Mouse (Mus musculus): ENCODE measurements around the gene Atp6v1g3. TPM values are rescaled to one million over a fixed set of nuclear protein-coding genes. Genes with fewer than 3 reads are reported as not detected.

The Atp6v1g3 gene
- polyA plus RNA-seq, 1 experiment from 2014 or later, result not detected

GRCm38 (mm10) chr1:138282413-138283141 lies 9.0 kb downstream of the Atp6v1g3 start:
- no peaks in the 10 kb centered on the region for H3K36me3 ChIP-seq (replicated peaks; ENCODE audit: insufficient read depth, low read length)
- H3K9me3 ChIP-seq (ENCODE audit: low read length), result no peaks in the 10 kb centered on the region
- 75% methylated on average over 3 of the region's 3 CpGs for WGBS (ENCODE audit: insufficient replicate concordance)
- no peak for ATAC-seq
- DNase-seq, result no peak
- H3K27ac ChIP-seq (ENCODE audit: low read depth), result no peak overlapping the region
- H3K4me2 ChIP-seq (ENCODE audit: low read depth, low read length), result no peak overlapping the region
- no peak overlapping the region for H3K9ac ChIP-seq (replicated peaks)
- no peaks in the 10 kb centered on the region for H3K4me1 ChIP-seq (ENCODE audit: insufficient read depth)
- H3K4me3 ChIP-seq (ENCODE audit: low read depth, low read length), result no peak overlapping the region
- TF ChIP-seq EP300 (IDR thresholded peaks at IDR 0.05; ENCODE audit: low read depth) (no peak), CTCF (IDR thresholded peaks at IDR 0.05; ENCODE audit: low read depth) (no peak)
- H3K27me3 ChIP-seq (ENCODE audit: insufficient read depth, low read length), result no peaks in the 10 kb centered on the region

GRCm38 (mm10) chr1:138287665-138288064 lies 14.1 kb downstream of the Atp6v1g3 start:
- WGBS (ENCODE audit: insufficient replicate concordance), result 80% methylated on average over 4 of the region's 4 CpGs
- H3K27me3 ChIP-seq (ENCODE audit: insufficient read depth, low read length), result no peaks in the 10 kb centered on the region
- TF ChIP-seq CTCF (IDR thresholded peaks at IDR 0.05; ENCODE audit: low read depth), result no peak
- no peak for TF ChIP-seq EP300 (IDR thresholded peaks at IDR 0.05; ENCODE audit: low read depth)
- no peak overlapping the region for H3K4me3 ChIP-seq (ENCODE audit: low read depth, low read length)
- no peaks in the 10 kb centered on the region for H3K9me3 ChIP-seq (ENCODE audit: low read length)
- no peak overlapping the region for H3K27ac ChIP-seq (ENCODE audit: low read depth)
- no peaks in the 10 kb centered on the region for H3K36me3 ChIP-seq (replicated peaks; ENCODE audit: insufficient read depth, low read length)
- DNase-seq (no peak), ATAC-seq (no peak)
- H3K4me2 ChIP-seq (ENCODE audit: low read depth, low read length), result no peak overlapping the region
- H3K9ac ChIP-seq (replicated peaks), result no peak overlapping the region
- no peaks in the 10 kb centered on the region for H3K4me1 ChIP-seq (ENCODE audit: insufficient read depth)

DNA sequence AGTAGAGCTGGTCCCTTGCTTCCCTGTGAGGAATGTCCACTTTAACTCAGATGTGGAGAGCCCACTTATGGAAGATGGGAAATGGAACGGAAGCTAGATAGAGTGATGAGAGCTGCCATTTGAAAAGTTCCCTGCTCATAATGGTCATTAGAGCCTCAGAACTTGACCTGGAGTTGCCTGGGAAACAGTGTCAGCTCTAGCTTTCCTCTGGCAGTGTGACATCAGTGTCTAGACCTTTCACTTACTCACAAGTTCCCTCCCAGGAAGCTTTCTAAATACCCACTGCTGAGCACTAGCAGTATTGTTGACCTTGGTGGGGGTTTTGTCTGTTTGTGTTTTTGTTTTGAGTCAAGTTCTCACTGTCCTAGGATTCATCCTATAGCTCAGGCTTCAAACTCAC lies 15.2 kb downstream of the Atp6v1g3 start:
- Histone ChIP-seq H3K9ac (replicated peaks) (no peak overlapping the region), H3K27ac (ENCODE audit: low read depth) (no peak overlapping the region), H3K9me3 (ENCODE audit: low read length) (no peaks in the 10 kb centered on the region), H3K36me3 (replicated peaks; ENCODE audit: insufficient read depth, low read length) (no peaks in the 10 kb centered on the region), H3K4me1 (ENCODE audit: insufficient read depth) (no peaks in the 10 kb centered on the region), H3K4me2 (ENCODE audit: low read depth, low read length) (no peak overlapping the region), H3K4me3 (ENCODE audit: low read depth, low read length) (no peak overlapping the region), H3K27me3 (ENCODE audit: insufficient read depth, low read length) (no peaks in the 10 kb centered on the region)
- WGBS (ENCODE audit: insufficient replicate concordance), result 79% methylated on average over 1 of the region's 1 CpGs
- ATAC-seq (no peak), DNase-seq (no peak)
- no peak for TF ChIP-seq CTCF (IDR thresholded peaks at IDR 0.05; ENCODE audit: low read depth)
- TF ChIP-seq EP300 (IDR thresholded peaks at IDR 0.05; ENCODE audit: low read depth), result no peak

DNA sequence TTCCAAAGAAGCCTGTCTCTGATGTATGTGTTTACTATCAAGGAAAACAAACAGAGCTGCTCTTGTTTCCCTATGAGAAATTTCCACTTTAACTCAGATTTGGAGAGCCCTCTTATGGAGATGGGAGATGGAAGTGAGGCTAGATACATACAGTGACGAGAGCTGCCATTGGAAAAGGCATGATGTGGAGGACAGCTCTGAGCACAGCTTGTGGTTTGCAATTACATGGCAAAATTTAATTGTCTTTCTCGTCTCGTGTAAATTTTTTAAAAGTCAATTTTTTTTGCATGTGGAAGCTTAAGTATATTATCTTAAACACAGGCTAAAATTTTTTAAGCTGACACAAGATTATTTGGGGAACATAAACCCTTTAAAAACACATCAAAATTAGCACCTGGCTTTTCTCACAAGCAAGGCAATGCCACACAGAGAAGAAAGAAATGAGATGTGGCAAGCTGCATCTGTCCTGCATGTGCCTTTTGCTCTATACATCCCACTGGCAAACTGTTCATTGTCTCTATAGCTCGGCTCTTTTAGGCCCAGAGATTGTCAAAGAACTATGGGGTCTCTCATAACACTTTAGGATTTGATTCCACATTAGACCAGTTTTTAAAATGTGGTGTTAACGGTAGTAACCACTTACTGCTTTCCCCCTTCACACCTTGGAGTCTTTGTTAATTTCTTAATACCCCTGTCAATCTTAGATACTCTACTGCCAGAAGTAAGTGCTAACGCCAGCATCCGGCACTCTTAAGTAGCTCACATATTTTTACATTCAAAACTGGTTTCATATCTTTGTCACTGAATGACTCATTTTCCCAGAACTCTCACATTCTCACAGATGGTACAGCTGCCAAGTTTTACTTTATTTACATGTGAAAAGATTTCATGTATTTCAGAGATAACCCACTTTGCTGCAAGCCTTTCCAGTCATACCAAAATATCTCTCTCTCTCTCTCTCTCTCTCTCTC lies 16.2 kb downstream of the Atp6v1g3 start:
- no peak for ATAC-seq
- H3K27me3 ChIP-seq (ENCODE audit: insufficient read depth, low read length), result no peaks in the 10 kb centered on the region
- H3K36me3 ChIP-seq (replicated peaks; ENCODE audit: insufficient read depth, low read length), result no peaks in the 10 kb centered on the region
- no peak overlapping the region for H3K9ac ChIP-seq (replicated peaks)
- no peaks in the 10 kb centered on the region for H3K4me1 ChIP-seq (ENCODE audit: insufficient read depth)
- 65% methylated on average over 7 of the region's 7 CpGs for WGBS (ENCODE audit: insufficient replicate concordance)
- no peak for DNase-seq
- no peak overlapping the region for H3K4me2 ChIP-seq (ENCODE audit: low read depth, low read length)
- no peak overlapping the region for H3K27ac ChIP-seq (ENCODE audit: low read depth)
- H3K9me3 ChIP-seq (ENCODE audit: low read length), result no peaks in the 10 kb centered on the region
- H3K4me3 ChIP-seq (ENCODE audit: low read depth, low read length), result no peak overlapping the region
- TF ChIP-seq EP300 (IDR thresholded peaks at IDR 0.05; ENCODE audit: low read depth) (no peak), CTCF (IDR thresholded peaks at IDR 0.05; ENCODE audit: low read depth) (no peak)

DNA sequence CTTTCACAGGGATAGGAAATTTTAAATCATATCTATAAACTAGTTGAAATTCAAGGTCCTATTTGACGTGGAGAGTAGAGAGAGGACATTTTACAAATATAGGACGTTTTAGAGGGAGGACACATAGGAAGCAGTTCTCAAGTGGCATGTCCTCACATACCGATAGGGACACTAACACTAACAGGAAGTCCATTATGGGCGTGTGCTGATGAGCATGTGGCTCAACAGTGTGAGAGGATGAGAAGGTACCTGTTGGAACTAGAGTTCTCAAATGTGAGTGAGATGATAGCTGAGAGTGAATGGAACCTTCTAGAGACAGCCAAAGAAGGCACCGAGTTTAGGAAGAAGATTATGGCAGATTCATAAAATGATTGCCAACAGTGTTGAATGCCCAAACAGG lies 17.9 kb downstream of the Atp6v1g3 start:
- Histone ChIP-seq H3K36me3 (replicated peaks; ENCODE audit: insufficient read depth, low read length) (no peaks in the 10 kb centered on the region), H3K9ac (replicated peaks) (no peak overlapping the region), H3K27ac (ENCODE audit: low read depth) (no peak overlapping the region), H3K4me1 (ENCODE audit: insufficient read depth) (no peaks in the 10 kb centered on the region), H3K4me2 (ENCODE audit: low read depth, low read length) (no peak overlapping the region), H3K4me3 (ENCODE audit: low read depth, low read length) (no peak overlapping the region), H3K27me3 (ENCODE audit: insufficient read depth, low read length) (no peaks in the 10 kb centered on the region), H3K9me3 (ENCODE audit: low read length) (no peaks in the 10 kb centered on the region)
- no peak for TF ChIP-seq EP300 (IDR thresholded peaks at IDR 0.05; ENCODE audit: low read depth)
- TF ChIP-seq CTCF (IDR thresholded peaks at IDR 0.05; ENCODE audit: low read depth), result no peak
- WGBS (ENCODE audit: insufficient replicate concordance), result 55% methylated on average over 5 of the region's 5 CpGs
- DNase-seq, result no peak
- no peak for ATAC-seq

DNA sequence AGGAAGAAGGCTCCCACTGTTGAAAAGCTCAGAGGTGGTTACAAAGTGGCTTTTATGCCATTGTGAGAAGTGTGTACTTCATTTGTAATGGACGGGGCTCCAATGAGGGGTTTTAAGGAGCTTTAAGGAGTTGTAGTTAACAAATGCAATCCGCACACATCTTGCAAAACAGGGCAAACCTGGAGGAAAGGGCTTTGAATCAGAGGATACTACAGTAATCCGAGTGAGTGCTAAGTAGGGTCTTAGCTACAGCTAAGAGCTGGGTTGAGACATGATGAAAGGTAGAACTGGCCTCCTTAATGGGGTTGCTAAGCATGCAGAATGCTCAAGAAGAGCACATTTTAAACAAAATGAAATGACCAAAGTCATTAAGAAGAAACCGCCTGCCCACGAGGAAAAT lies 20.9 kb downstream of the Atp6v1g3 start:
- 73% methylated on average over 5 of the region's 5 CpGs for WGBS (ENCODE audit: insufficient replicate concordance)
- ATAC-seq, result no peak
- Histone ChIP-seq H3K9ac (replicated peaks) (no peak overlapping the region), H3K36me3 (replicated peaks; ENCODE audit: insufficient read depth, low read length) (no peaks in the 10 kb centered on the region), H3K4me1 (ENCODE audit: insufficient read depth) (0 out of 2 replicates have a peak, but pooled peaks cover 2% of the 10 kb centered on the region), H3K9me3 (ENCODE audit: low read length) (no peaks in the 10 kb centered on the region), H3K27me3 (ENCODE audit: insufficient read depth, low read length) (no peaks in the 10 kb centered on the region), H3K4me3 (ENCODE audit: low read depth, low read length) (no peak overlapping the region), H3K4me2 (ENCODE audit: low read depth, low read length) (no peak overlapping the region), H3K27ac (ENCODE audit: low read depth) (no peak overlapping the region)
- no peak for DNase-seq
- TF ChIP-seq CTCF (IDR thresholded peaks at IDR 0.05; ENCODE audit: low read depth) (no peak), EP300 (IDR thresholded peaks at IDR 0.05; ENCODE audit: low read depth) (no peak)

All from liver, postnatal 0 days (tissue).